Mouse (Mus musculus) embryonic facial prominence, embryonic 13.5 days (tissue): ENCODE measurements at regions not wholly inside any gene's neighbourhood (a gene's known extent, or its start where the extent isn't known, plus 50 kb on each side); places are given as distances from the start of the nearest gene placed in this dataset.

Experiments used
- ATAC-seq: fragments of 200-750 bp; cut with Nextera tagmentation; 2 replicates; pipeline ENCODE4 v1.8.0; 2017; ENCODE audit warnings: low read depth; ENCODE audit not compliant: insufficient number of reproducible peaks, insufficient read depth, low FRiP score, low TSS enrichment
- H3K27ac ChIP-seq: fragments of 300-500 bp; sonication (generic); 2 replicates; pipeline ENCODE4 v1.5.1; 2015; ENCODE audit warnings: moderate library complexity, mild to moderate bottlenecking, inconsistent platforms
- H3K27me3 ChIP-seq: fragments of 300-500 bp; sonication (generic); 2 replicates; pipeline ENCODE4 v1.6.1; 2015; ENCODE audit warnings: mild to moderate bottlenecking, inconsistent platforms
- H3K36me3 ChIP-seq: fragments of 300-500 bp; sonication (generic); 2 replicates; pipeline ENCODE4 v1.6.1; 2015; ENCODE audit warnings: mild to moderate bottlenecking, inconsistent platforms
- H3K4me1 ChIP-seq: fragments of 300-500 bp; sonication (generic); 2 replicates; pipeline ENCODE4 v1.6.1; 2015; ENCODE audit warnings: inconsistent platforms
- H3K4me2 ChIP-seq: fragments of 300-500 bp; sonication (generic); 2 replicates; pipeline ENCODE4 v1.6.1; 2015; ENCODE audit warnings: moderate library complexity, mild to moderate bottlenecking, inconsistent platforms
- H3K4me3 ChIP-seq: fragments of 300-500 bp; sonication (generic); 2 replicates; pipeline ENCODE4 v1.5.1; 2015; ENCODE audit warnings: mild to moderate bottlenecking, inconsistent platforms
- H3K9ac ChIP-seq: fragments of 300-500 bp; sonication (generic); 2 replicates; pipeline ENCODE4 v1.6.1; 2015; ENCODE audit warnings: mild to moderate bottlenecking, inconsistent platforms
- H3K9me3 ChIP-seq: fragments of 300-500 bp; sonication (generic); 2 replicates; pipeline ENCODE4 v1.6.1; 2016; ENCODE audit warnings: inconsistent platforms
- WGBS: fragments of 180-500 bp; shearing (Covaris S2); methylation state at CpG from one replicate; pipeline ENCODE4 v1.1.7; 2015; ENCODE audit warnings: mixed read lengths; 5-methylcytosine and 5-hydroxymethylcytosine counted together

DNA sequence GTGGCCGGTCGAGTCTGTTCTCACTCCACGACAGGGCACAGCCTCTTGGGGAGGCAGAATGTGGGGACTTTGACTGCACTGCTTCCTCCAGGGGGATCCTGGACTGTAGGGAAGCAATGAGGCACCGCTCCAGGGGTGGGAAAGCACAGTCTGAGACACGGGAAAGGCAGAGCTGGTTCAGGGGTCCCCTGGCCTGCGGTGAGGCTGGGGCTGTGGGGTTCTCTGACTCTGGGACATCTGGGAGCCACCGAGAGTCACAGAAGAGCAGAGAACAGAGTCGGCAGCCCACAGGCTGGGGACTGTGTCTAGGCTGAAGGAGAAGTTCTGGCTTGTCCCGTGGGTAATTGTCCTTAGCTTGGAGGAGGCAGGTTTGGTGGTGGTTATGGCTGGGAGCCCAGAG, 131.9 kb upstream of the Car8 start:
- no peak overlapping the region for H3K9ac ChIP-seq
- H3K4me3 ChIP-seq, result no peak overlapping the region
- ATAC-seq, result no peak
- no peak overlapping the region for H3K4me2 ChIP-seq
- no peaks in the 10 kb centered on the region for H3K36me3 ChIP-seq
- WGBS, result 70% methylated on average over 9 of the region's 9 CpGs
- no peaks in the 10 kb centered on the region for H3K9me3 ChIP-seq
- H3K27ac ChIP-seq, result no peak overlapping the region
- no peaks in the 10 kb centered on the region for H3K27me3 ChIP-seq
- H3K4me1 ChIP-seq, result 0 out of 2 replicates have a peak, but pooled peaks cover 2% of the 10 kb centered on the region

- Histone ChIP-seq H3K27ac (no peak overlapping the region), H3K4me1 (0 out of 2 replicates have a peak, but pooled peaks cover 2% of the 10 kb centered on the region), H3K4me2 (no peak overlapping the region), H3K27me3 (no peaks in the 10 kb centered on the region), H3K36me3 (no peaks in the 10 kb centered on the region), H3K4me3 (no peak overlapping the region), H3K9ac (no peak overlapping the region), H3K9me3 (no peaks in the 10 kb centered on the region)
- no peak for ATAC-seq
- 60% methylated on average over 13 of the region's 13 CpGs for WGBS
Measured at GRCm38 (mm10) chr4:8367487-8368276, 128.8 kb upstream of the Car8 start.

- Histone ChIP-seq H3K4me1 (0 out of 2 replicates have a peak, but pooled peaks cover 8% of the 10 kb centered on the region), H3K4me3 (no peak overlapping the region), H3K9me3 (no peaks in the 10 kb centered on the region), H3K36me3 (no peaks in the 10 kb centered on the region), H3K27ac (no peak overlapping the region), H3K9ac (no peak overlapping the region), H3K4me2 (no peak overlapping the region), H3K27me3 (no peaks in the 10 kb centered on the region)
- no peak for ATAC-seq
- 75% methylated on average over 4 of the region's 4 CpGs for WGBS
Measured at GRCm38 (mm10) chr4:8366978-8367377, 128.1 kb upstream of the Car8 start.

- Histone ChIP-seq H3K4me1 (0 out of 2 replicates have a peak, but pooled peaks cover 7% of the 10 kb centered on the region), H3K4me3 (no peak overlapping the region), H3K27me3 (no peaks in the 10 kb centered on the region), H3K9ac (no peak overlapping the region), H3K27ac (no peak overlapping the region), H3K36me3 (no peaks in the 10 kb centered on the region), H3K9me3 (no peaks in the 10 kb centered on the region), H3K4me2 (no peak overlapping the region)
- no peak for ATAC-seq
- WGBS, result 43% methylated on average over 4 of the region's 4 CpGs
Measured at GRCm38 (mm10) chr4:8362409-8362808, 123.6 kb upstream of the Car8 start.

DNA sequence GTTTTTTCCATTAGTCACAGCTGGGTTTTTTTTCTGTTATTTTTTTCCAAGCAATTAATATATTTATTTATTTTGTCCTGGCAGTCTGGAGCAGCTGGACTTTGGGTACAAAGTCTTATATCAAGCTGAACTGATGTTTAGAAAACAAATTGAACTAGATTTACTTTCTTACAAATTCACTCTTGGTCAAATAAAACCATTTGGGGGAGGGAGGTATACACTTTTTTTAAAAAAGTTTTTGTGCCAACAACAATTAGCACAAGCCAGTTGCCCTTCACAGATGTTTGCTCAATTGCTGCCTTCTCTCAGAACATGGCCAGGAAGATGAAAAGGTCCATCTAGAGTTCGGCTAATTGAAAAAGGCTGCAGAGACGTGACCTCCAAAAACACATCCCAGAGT, 123.1 kb upstream of the Car8 start:
- no peaks in the 10 kb centered on the region for H3K9me3 ChIP-seq
- no peak overlapping the region for H3K4me3 ChIP-seq
- no peak for ATAC-seq
- H3K27ac ChIP-seq, result no peak overlapping the region
- no peak overlapping the region for H3K4me2 ChIP-seq
- WGBS, result 17% methylated on average over 2 of the region's 2 CpGs
- H3K36me3 ChIP-seq, result no peaks in the 10 kb centered on the region
- H3K4me1 ChIP-seq, result 0 out of 2 replicates have a peak, but pooled peaks cover 6% of the 10 kb centered on the region
- no peak overlapping the region for H3K9ac ChIP-seq
- H3K27me3 ChIP-seq, result no peaks in the 10 kb centered on the region

- Histone ChIP-seq H3K4me3 (no peak overlapping the region), H3K27me3 (no peaks in the 10 kb centered on the region), H3K4me1 (0 out of 2 replicates have a peak, but pooled peaks cover 6% of the 10 kb centered on the region), H3K9me3 (no peaks in the 10 kb centered on the region), H3K36me3 (no peaks in the 10 kb centered on the region), H3K27ac (no peak overlapping the region), H3K9ac (no peak overlapping the region), H3K4me2 (no peak overlapping the region)
- no peak for ATAC-seq
Measured at GRCm38 (mm10) chr4:8361305-8361704, 122.5 kb upstream of the Car8 start.

- Histone ChIP-seq H3K27ac (no peak overlapping the region), H3K4me2 (no peak overlapping the region), H3K4me3 (no peak overlapping the region), H3K36me3 (no peaks in the 10 kb centered on the region), H3K9ac (no peak overlapping the region), H3K9me3 (no peaks in the 10 kb centered on the region), H3K4me1 (0 out of 2 replicates have a peak, but pooled peaks cover 5% of the 10 kb centered on the region), H3K27me3 (no peaks in the 10 kb centered on the region)
- 88% methylated on average over 1 of the region's 1 CpGs for WGBS
- no peak for ATAC-seq
Measured at GRCm38 (mm10) chr4:8357443-8357842, 118.6 kb upstream of the Car8 start.

DNA sequence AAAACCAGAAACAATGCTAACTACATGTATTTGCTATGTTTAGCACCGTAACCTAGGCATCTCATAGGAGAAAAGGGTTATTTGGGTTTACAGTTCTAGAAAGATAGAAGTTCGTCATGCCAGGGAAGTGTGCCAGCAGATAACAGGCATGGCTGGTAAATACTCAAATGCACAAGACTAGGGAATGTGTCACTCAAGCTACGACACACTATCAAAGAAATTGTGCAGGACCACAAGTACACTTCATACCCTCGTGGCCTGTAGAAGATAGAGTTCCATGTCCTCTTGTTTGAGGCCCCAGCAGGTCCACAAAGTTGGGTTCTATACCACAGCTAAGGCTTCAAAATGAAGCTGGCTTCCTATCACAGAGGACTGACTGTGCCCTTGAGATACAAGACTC, 103.1 kb upstream of the Car8 start:
- Histone ChIP-seq H3K4me2 (no peak overlapping the region), H3K27me3 (no peaks in the 10 kb centered on the region), H3K36me3 (no peaks in the 10 kb centered on the region), H3K9me3 (no peaks in the 10 kb centered on the region), H3K27ac (no peak overlapping the region), H3K4me3 (no peak overlapping the region), H3K4me1 (no peaks in the 10 kb centered on the region), H3K9ac (no peak overlapping the region)
- 84% methylated on average over 4 of the region's 4 CpGs for WGBS
- no peak for ATAC-seq

DNA sequence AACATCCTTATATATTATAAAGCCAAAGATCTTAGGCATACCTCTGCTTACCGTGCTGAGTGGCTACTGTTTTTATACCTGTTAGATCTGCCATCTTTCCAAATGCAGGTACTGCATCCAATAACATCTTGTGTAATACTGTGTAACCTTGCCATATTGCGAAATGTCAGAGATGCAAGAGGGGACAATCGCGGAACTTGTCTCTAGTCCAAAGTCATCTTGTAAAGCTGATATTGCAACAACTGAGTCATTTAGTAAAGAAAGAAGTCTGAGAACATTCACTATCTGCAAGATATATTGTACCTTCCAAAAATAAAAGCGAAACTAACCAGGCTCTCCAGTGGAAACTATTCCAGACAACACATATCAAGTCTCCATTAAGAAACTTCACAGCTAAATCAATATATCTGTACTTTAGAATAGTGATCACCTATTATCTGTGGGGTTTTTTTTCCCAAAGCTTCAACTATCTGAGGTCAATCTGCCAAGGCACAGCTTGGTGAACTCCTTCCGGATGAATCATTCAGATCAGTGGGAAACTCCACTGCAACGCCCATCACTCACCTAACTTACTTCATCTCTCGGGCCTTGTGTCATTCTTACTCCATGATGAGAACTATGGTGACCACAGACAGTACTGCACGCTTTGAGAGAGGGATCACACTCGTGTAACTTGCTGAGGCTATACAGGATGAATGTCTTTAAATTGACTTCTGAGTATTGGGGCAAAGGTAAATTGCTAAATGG, 70.6 kb upstream of the Car8 start:
- no peak overlapping the region for H3K9ac ChIP-seq
- H3K36me3 ChIP-seq, result no peaks in the 10 kb centered on the region
- no peak overlapping the region for H3K27ac ChIP-seq
- 87% methylated on average over 10 of the region's 10 CpGs for WGBS
- H3K4me1 ChIP-seq, result no peaks in the 10 kb centered on the region
- no peaks in the 10 kb centered on the region for H3K9me3 ChIP-seq
- no peak overlapping the region for H3K4me2 ChIP-seq
- ATAC-seq, result no peak
- H3K27me3 ChIP-seq, result no peaks in the 10 kb centered on the region
- H3K4me3 ChIP-seq, result no peak overlapping the region

- WGBS, result 64% methylated on average over 1 of the region's 1 CpGs
- H3K9ac ChIP-seq, result no peak overlapping the region
- no peak overlapping the region for H3K4me3 ChIP-seq
- H3K36me3 ChIP-seq, result no peaks in the 10 kb centered on the region
- no peaks in the 10 kb centered on the region for H3K27me3 ChIP-seq
- H3K9me3 ChIP-seq, result no peaks in the 10 kb centered on the region
- H3K27ac ChIP-seq, result no peak overlapping the region
- no peak for ATAC-seq
- no peaks in the 10 kb centered on the region for H3K4me1 ChIP-seq
- H3K4me2 ChIP-seq, result no peak overlapping the region
Measured at GRCm38 (mm10) chr4:8292563-8292962, 53.7 kb upstream of the Car8 start.

DNA sequence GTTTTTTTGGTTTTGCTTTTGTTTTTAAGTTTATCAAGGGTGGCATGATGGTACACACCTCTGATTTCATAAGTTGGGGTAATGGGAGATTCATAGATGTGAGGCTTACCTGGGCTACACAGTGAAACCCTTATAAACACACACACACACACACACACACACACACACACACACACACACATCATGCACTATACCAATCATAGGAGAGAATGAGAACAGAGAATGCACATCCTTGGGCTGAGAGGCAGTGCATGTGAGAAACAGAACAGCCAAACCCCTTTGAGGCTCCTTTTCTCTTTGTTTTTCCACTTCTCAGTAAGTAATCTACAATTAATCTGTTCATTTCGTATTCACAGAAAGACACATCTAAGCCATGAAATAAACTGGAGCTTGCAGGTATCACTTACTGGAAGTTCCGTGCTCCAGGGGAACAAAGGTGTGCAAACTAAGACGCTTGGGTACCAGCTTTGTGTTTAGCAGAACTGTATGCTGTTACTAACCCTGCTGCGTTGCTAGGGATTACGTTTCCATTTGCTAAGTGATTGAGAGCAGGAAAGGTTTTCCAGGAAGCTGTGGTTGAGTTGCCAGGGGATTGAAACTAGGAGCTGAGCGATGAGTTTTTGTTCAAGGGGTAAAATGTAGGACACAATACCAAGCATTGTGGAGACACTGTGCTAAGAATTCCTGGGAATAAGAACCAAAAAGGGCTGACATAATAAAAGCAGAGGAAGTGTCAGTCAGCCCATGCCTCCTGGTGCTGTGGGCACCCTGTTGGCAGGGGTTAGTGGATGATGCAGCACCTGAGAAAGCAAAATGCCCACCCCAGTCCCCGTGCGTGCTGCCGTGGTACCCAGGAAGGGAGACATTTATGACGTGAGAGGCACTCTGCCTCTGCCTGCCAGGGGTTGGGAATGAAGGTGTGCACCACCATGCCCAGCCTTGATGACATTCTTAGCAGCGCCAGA, 53.0 kb upstream of the Car8 start:
- H3K9ac ChIP-seq, result no peak overlapping the region
- no peaks in the 10 kb centered on the region for H3K27me3 ChIP-seq
- no peak overlapping the region for H3K4me2 ChIP-seq
- no peaks in the 10 kb centered on the region for H3K9me3 ChIP-seq
- no peak overlapping the region for H3K4me3 ChIP-seq
- no peaks in the 10 kb centered on the region for H3K36me3 ChIP-seq
- no peak overlapping the region for H3K27ac ChIP-seq
- H3K4me1 ChIP-seq, result no peaks in the 10 kb centered on the region
- WGBS, result 55% methylated on average over 11 of the region's 11 CpGs
- ATAC-seq, result no peak
